Mouse (Mus musculus): ENCODE data around the gene Tox2. TPM values are rescaled to one million over a fixed set of nuclear protein-coding genes. Genes with fewer than 3 reads are reported as not detected.

The Tox2 gene
- polyA plus RNA-seq, 1 experiment from 2014 or later, result 1.9 TPM

DNA sequence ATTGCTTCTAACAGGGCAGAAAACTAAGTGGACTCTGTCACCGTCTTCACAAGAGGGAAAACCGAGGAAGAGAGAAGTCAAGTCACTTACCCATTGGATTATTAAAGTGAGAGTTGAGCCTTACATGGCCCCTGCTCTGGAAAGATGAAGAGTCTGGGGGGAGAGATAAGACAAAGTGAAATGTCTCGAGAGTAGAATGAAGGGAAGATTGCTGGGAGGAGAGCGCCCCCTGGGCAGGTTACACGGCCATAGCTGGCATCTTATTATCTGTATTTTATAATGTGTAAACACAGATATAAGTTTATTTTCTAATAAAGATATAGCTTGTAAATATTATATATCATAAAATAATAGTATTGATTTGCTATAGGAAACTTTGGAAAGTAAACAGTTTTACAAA lies 147.5 kb downstream of the Tox2 start:
- no peak for ATAC-seq (replicated peaks; ENCODE audit: insufficient number of reproducible peaks, low FRiP score, low TSS enrichment)
- H3K9ac ChIP-seq (ENCODE audit: low read depth, low read length), result no peak overlapping the region
- peaks cover 5% of the 10 kb centered on the region; the same call in 1 of the 2 replicates for H3K36me3 ChIP-seq (ENCODE audit: control insufficient read depth, insufficient read depth, low read length)
- no peaks in the 10 kb centered on the region for H3K9me3 ChIP-seq (replicated peaks; ENCODE audit: control insufficient read depth, low read length)
- no peak overlapping the region for H3K27ac ChIP-seq (ENCODE audit: low read depth, low read length)
- WGBS (ENCODE audit: insufficient replicate concordance), result 45% methylated on average over 5 of the region's 5 CpGs
- no peak overlapping the region for H3K4me2 ChIP-seq
- no peak overlapping the region for H3K4me3 ChIP-seq (ENCODE audit: low read depth, low read length)
- peaks cover 73% of the 10 kb centered on the region for H3K4me1 ChIP-seq (ENCODE audit: control insufficient read depth, insufficient read depth, low read length)
- no peaks in the 10 kb centered on the region for H3K27me3 ChIP-seq (ENCODE audit: control insufficient read depth, insufficient read depth, low read length)

DNA sequence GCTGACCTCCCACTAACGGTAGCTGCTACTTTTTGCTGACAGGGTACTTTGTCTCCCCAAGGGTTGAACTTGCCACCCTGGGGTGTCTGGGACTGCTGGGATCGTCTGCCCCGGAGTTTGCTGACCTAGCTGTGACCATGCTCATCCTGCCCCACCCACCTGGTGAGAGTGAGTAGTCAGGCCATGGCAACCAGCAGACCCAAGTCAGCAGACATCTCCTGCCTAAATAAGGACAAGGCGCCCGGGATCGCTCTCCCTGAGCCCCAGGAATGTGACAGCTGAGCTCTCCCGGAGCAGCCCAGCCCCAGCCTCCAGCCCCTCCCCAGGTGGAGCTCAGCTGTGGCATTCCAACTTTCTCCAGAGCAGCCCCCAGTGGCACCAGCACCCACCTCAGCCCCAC lies 150.8 kb downstream of the Tox2 start:
- Histone ChIP-seq H3K27ac (ENCODE audit: low read depth, low read length) (peak overlapping the region; percentile 94), H3K4me1 (ENCODE audit: control insufficient read depth, insufficient read depth, low read length) (peaks cover 70% of the 10 kb centered on the region), H3K4me2 (peak overlapping the region; percentile 44), H3K27me3 (ENCODE audit: control insufficient read depth, insufficient read depth, low read length) (no peaks in the 10 kb centered on the region), H3K9ac (ENCODE audit: low read depth, low read length) (peak overlapping the region; percentile 54), H3K4me3 (ENCODE audit: low read depth, low read length) (no peak overlapping the region), H3K36me3 (ENCODE audit: control insufficient read depth, insufficient read depth, low read length) (no peaks in the 10 kb centered on the region), H3K9me3 (replicated peaks; ENCODE audit: control insufficient read depth, low read length) (no peaks in the 10 kb centered on the region)
- WGBS (ENCODE audit: insufficient replicate concordance), result 9% methylated on average over 7 of the region's 7 CpGs
- peak; percentile 67 for ATAC-seq (replicated peaks; ENCODE audit: insufficient number of reproducible peaks, low FRiP score, low TSS enrichment)

DNA sequence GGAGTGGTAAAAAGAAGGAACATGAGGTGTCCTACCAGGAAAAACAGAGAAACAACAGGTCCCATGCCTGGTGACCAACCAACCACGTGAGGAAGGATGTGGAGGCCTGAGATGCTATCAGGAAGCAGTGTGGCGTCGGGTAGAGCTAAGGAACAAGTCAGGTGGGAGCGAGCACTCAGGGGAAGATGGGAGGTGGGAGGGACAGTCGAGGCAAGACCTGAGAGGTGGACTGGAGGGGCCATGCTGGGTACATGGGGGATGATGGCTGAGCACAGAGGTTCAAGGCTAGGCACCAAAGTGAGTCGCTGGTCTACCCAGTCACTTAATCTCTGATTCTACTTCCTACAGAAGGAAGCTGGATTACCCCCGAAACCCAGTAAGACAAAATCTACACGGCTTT lies 152.7 kb downstream of the Tox2 start:
- Histone ChIP-seq H3K9ac (ENCODE audit: low read depth, low read length) (no peak overlapping the region), H3K4me3 (ENCODE audit: low read depth, low read length) (no peak overlapping the region), H3K36me3 (ENCODE audit: control insufficient read depth, insufficient read depth, low read length) (no peaks in the 10 kb centered on the region), H3K27ac (ENCODE audit: low read depth, low read length) (peak overlapping the region; percentile 94), H3K9me3 (replicated peaks; ENCODE audit: control insufficient read depth, low read length) (no peaks in the 10 kb centered on the region), H3K4me1 (ENCODE audit: control insufficient read depth, insufficient read depth, low read length) (peaks cover 72% of the 10 kb centered on the region), H3K27me3 (ENCODE audit: control insufficient read depth, insufficient read depth, low read length) (no peaks in the 10 kb centered on the region), H3K4me2 (peak overlapping the region; percentile 12; the same call in 1 of the 2 replicates)
- WGBS (ENCODE audit: insufficient replicate concordance), result 66% methylated on average over 8 of the region's 8 CpGs
- ATAC-seq (replicated peaks; ENCODE audit: insufficient number of reproducible peaks, low FRiP score, low TSS enrichment), result no peak

DNA sequence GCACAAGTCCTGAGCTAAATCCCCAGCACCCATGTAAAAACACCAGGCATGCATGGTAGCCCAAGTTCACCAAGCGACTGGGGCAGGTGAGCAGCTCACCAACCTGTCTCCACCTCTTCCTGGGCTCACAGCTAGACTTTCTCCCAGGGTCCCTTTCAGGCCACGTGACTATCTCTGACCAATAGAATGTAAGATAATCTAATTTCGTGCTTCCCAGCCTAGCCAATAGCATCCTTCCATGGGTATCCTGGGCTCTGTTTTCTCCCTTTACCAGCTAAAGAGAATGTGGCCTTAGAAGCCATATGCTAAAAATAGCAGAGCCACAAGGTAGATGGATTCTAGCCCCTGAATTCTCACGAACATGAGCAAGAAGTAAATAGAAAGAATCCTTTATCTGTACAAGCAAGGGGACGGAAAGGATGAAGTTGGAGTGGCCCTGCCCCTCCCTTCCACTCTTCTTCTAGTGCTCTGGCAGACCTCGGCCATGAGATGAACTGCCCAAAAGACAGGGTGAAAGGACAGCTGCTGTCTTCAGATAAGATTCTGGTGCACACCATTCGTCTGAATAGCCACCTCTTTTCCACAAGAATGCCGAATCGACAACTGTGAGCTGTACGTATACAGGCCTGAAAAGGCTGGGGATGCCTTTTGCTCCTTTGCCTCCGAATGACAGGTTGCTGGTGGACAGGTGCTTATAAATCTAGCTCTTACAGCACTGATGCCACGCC lies 153.4 kb downstream of the Tox2 start:
- H3K4me3 ChIP-seq (ENCODE audit: low read depth, low read length), result 0 out of 2 replicates have a peak overlapping the region, but pooled peaks have one; percentile 20
- peak overlapping the region; percentile 94 for H3K27ac ChIP-seq (ENCODE audit: low read depth, low read length)
- peaks cover 78% of the 10 kb centered on the region for H3K4me1 ChIP-seq (ENCODE audit: control insufficient read depth, insufficient read depth, low read length)

DNA sequence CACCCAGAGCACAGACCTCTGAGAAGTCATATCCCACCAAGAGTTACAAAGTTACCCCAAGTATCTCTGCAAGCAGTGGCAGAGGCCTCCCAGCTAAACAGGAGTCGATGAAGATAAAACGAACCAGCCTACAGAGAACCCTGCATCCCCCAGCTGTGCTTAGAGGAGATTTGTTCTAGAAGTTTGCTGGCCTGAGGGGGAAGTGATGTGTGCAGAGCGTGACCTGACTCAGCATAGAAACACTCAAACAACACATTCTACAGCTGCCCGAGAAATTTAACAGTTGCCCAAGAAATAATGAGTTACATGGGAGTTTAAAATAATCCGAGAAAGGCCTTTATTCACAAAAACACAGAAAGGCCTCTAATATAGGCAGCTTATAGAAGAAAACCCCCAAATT lies 155.7 kb downstream of the Tox2 start:
- peak overlapping the region; percentile 94 for H3K27ac ChIP-seq (ENCODE audit: low read depth, low read length)
- peaks cover 73% of the 10 kb centered on the region for H3K4me1 ChIP-seq (ENCODE audit: control insufficient read depth, insufficient read depth, low read length)
- H3K36me3 ChIP-seq (ENCODE audit: control insufficient read depth, insufficient read depth, low read length), result peaks cover 2% of the 10 kb centered on the region; the same call in 1 of the 2 replicates
- H3K4me2 ChIP-seq, result no peak overlapping the region
- H3K9ac ChIP-seq (ENCODE audit: low read depth, low read length), result no peak overlapping the region
- WGBS (ENCODE audit: insufficient replicate concordance), result 42% methylated on average over 5 of the region's 5 CpGs
- ATAC-seq (replicated peaks; ENCODE audit: insufficient number of reproducible peaks, low FRiP score, low TSS enrichment), result 0 out of 2 replicates have a peak, but pooled peaks have one; percentile 29
- no peak overlapping the region for H3K4me3 ChIP-seq (ENCODE audit: low read depth, low read length)
- H3K27me3 ChIP-seq (ENCODE audit: control insufficient read depth, insufficient read depth, low read length), result no peaks in the 10 kb centered on the region
- H3K9me3 ChIP-seq (replicated peaks; ENCODE audit: control insufficient read depth, low read length), result no peaks in the 10 kb centered on the region

More for the DNA sequence above, 153.4 kb downstream of the Tox2 start:
- 47% methylated on average over 12 of the region's 12 CpGs for WGBS (ENCODE audit: insufficient replicate concordance)
- peak overlapping the region; percentile 25 for H3K4me2 ChIP-seq
- ATAC-seq (replicated peaks; ENCODE audit: insufficient number of reproducible peaks, low FRiP score, low TSS enrichment), result peak; percentile 70
- no peaks in the 10 kb centered on the region for H3K36me3 ChIP-seq (ENCODE audit: control insufficient read depth, insufficient read depth, low read length)
- H3K27me3 ChIP-seq (ENCODE audit: control insufficient read depth, insufficient read depth, low read length), result no peaks in the 10 kb centered on the region
- H3K9me3 ChIP-seq (replicated peaks; ENCODE audit: control insufficient read depth, low read length), result no peaks in the 10 kb centered on the region
- H3K9ac ChIP-seq (ENCODE audit: low read depth, low read length), result peak overlapping the region; percentile 52

DNA sequence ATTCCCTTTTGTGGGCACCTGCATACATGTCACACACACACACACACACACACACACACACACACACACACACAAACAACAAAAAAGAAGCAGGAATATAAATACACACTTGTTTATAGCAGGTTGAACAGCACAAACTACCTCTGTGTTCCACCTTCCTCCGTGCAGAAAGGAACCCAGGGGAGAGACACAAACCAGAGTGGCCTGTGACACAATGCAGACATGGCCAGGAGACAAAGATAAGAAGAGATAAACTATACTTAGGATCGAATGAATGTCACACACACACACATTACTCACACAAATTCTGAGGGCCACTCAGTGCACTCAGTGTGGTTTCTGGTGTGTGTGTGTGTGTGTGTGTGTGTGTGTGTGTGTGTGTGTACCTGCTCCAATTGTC lies 156.3 kb downstream of the Tox2 start:
- H3K27me3 ChIP-seq (ENCODE audit: control insufficient read depth, insufficient read depth, low read length), result no peaks in the 10 kb centered on the region
- WGBS (ENCODE audit: insufficient replicate concordance), result 5% methylated on average over 2 of the region's 2 CpGs
- H3K4me1 ChIP-seq (ENCODE audit: control insufficient read depth, insufficient read depth, low read length), result peaks cover 73% of the 10 kb centered on the region
- no peaks in the 10 kb centered on the region for H3K9me3 ChIP-seq (replicated peaks; ENCODE audit: control insufficient read depth, low read length)
- H3K27ac ChIP-seq (ENCODE audit: low read depth, low read length), result peak overlapping the region; percentile 94
- peak overlapping the region; percentile 34; the same call in 1 of the 2 replicates for H3K9ac ChIP-seq (ENCODE audit: low read depth, low read length)
- no peak overlapping the region for H3K4me3 ChIP-seq (ENCODE audit: low read depth, low read length)
- no peak for ATAC-seq (replicated peaks; ENCODE audit: insufficient number of reproducible peaks, low FRiP score, low TSS enrichment)
- peaks cover 2% of the 10 kb centered on the region; the same call in 1 of the 2 replicates for H3K36me3 ChIP-seq (ENCODE audit: control insufficient read depth, insufficient read depth, low read length)
- H3K4me2 ChIP-seq, result peak overlapping the region; percentile 25

DNA sequence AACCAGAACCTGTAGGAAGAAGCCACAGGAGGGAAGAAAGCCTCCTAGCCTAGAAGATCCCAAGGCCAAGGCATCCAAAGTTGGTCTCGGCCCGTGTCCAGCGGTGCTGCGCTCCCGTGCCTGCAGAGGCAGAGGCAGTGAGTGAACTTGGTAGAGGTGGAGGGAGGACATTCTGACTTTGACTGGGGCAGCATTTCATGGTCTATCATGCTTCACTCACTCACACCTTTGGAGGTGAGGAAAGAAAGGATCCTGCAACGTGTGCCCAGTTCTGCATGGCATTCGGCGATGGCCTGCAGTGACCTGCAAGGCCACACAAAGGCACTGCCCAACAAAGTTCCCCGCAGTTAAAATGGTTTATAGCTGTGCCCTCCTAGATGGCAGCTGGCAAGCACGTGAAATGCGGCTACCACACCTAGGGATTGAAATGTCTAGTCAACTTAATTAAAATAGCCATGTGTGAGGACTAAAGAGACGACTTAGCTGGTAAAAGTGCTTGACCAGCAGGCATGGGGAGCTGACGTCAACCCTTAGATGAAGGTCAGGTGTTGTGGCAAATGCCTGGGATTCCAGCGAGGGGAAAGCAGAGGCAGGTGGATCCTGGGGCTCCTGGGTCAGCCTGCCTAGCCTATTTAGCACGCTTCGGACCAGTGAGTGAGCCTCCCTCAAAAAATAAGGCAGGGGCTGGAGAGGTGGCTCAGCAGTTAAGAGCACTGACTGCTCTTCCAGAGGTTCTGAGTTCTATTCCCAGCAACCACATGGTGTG lies 158.1 kb downstream of the Tox2 start:
- 0 out of 2 replicates have a peak overlapping the region, but pooled peaks have one; percentile 35 for H3K9ac ChIP-seq (ENCODE audit: low read depth, low read length)
- peak overlapping the region; percentile 94 for H3K27ac ChIP-seq (ENCODE audit: low read depth, low read length)
- 56% methylated on average over 16 of the region's 16 CpGs for WGBS (ENCODE audit: insufficient replicate concordance)
- no peaks in the 10 kb centered on the region for H3K27me3 ChIP-seq (ENCODE audit: control insufficient read depth, insufficient read depth, low read length)
- ATAC-seq (replicated peaks; ENCODE audit: insufficient number of reproducible peaks, low FRiP score, low TSS enrichment), result no peak
- H3K9me3 ChIP-seq (replicated peaks; ENCODE audit: control insufficient read depth, low read length), result no peaks in the 10 kb centered on the region
- no peak overlapping the region for H3K4me3 ChIP-seq (ENCODE audit: low read depth, low read length)
- peaks cover 2% of the 10 kb centered on the region; the same call in 1 of the 2 replicates for H3K36me3 ChIP-seq (ENCODE audit: control insufficient read depth, insufficient read depth, low read length)
- no peak overlapping the region for H3K4me2 ChIP-seq
- H3K4me1 ChIP-seq (ENCODE audit: control insufficient read depth, insufficient read depth, low read length), result peaks cover 77% of the 10 kb centered on the region

DNA sequence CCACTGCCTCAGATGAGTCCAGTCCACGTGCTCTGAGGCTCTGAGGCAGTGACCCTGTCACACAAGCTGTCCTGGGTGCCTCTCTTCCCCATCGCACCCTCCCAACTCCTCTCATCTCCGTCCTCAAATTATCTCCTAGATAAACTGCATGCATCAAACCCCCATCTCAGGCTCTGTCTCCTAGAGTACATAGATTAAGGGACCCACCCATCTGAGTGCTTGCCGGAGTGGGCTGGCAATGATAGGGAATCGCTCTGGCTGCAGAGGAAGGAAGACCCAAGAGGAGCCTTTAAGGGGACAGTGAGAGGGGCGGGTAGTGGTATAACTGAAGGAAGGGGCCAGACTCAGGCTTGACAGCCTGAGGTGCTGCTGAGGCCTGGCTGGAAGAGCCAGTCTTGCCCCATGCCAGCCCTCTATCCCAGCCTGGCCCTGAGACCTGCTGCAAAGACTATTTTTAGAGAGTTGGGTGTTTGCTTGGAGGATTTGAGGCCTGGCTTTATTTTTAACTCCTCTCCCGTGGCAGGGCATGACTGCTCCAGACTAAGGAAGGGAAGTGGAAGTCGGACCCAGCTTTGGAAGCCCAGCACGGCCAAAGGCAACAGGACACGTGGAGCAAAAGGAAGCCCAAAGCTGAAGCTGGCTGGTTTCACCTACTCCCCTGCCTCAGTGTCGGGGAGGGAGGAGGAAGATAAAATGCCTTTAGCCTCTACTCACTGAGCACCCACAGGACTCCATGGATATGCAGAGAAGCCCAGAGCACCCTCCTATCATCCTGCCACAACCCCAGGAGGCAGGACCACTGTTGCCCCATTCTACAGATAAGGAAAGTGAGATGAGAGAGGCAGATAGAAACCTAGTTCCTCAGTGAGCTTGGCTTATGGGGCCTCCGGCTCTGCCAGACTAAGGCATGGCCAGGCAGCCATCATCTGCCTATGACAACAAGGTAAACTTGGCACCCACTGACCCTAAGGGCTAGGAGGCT lies 160.3 kb downstream of the Tox2 start:
- peaks cover 2% of the 10 kb centered on the region; the same call in 1 of the 2 replicates for H3K36me3 ChIP-seq (ENCODE audit: control insufficient read depth, insufficient read depth, low read length)
- no peak overlapping the region for H3K4me3 ChIP-seq (ENCODE audit: low read depth, low read length)
- peak; percentile 53; the same call in 1 of the 2 replicates for ATAC-seq (replicated peaks; ENCODE audit: insufficient number of reproducible peaks, low FRiP score, low TSS enrichment)
- WGBS (ENCODE audit: insufficient replicate concordance), result 28% methylated on average over 12 of the region's 12 CpGs
- H3K4me1 ChIP-seq (ENCODE audit: control insufficient read depth, insufficient read depth, low read length), result peaks cover 67% of the 10 kb centered on the region
- peak overlapping the region; percentile 94 for H3K27ac ChIP-seq (ENCODE audit: low read depth, low read length)
- peak overlapping the region; percentile 51 for H3K4me2 ChIP-seq
- H3K27me3 ChIP-seq (ENCODE audit: control insufficient read depth, insufficient read depth, low read length), result no peaks in the 10 kb centered on the region
- peak overlapping the region; percentile 62 for H3K9ac ChIP-seq (ENCODE audit: low read depth, low read length)
- H3K9me3 ChIP-seq (replicated peaks; ENCODE audit: control insufficient read depth, low read length), result no peaks in the 10 kb centered on the region

Data from heart, embryonic 11.5 days (tissue).